Mouse (Mus musculus) Patski (cell line): ENCODE measurements around the gene Ap1s3. TPM values are rescaled to one million over a fixed set of nuclear protein-coding genes. Genes with fewer than 3 reads are reported as not detected.

Source experiments
- ATAC-seq: fragments of 100-300 bp; one replicate; pipeline ENCODE4 v1.8.0; 2021
- CTCF ChIA-PET: fragments of 350-600 bp; sonication (Branson Sonifier 250); formaldehyde crosslinking; loops from one replicate; lab custom pipeline; 2022; ENCODE audit warnings: inconsistent platforms; lab: Charles Lee
- POLR2A ChIA-PET: fragments of 350-600 bp; sonication (Branson Sonifier 250); formaldehyde crosslinking; loops from one replicate; lab custom pipeline; 2022; ENCODE audit warnings: antibody characterized with exemption, inconsistent platforms; lab: Charles Lee
- DNase-seq: peaks from one replicate; pipeline ENCODE4 v3.0.0-alpha.2; 2011; ENCODE audit warnings: low read depth, low spot score
- H3K27me3 ChIP-seq: fragments of 371-371 bp; one replicate; pipeline ENCODE4 v1.5.1; 2021
- CTCF ChIP-seq: fragments of 100-300 bp; IDR thresholded peaks from one replicate; pipeline ENCODE4 v1.5.1; 2021
- in situ Hi-C: fragments of 300-500 bp; cut with MboI; formaldehyde crosslinking; loops from 3 replicates; pipeline ENCODE4 v1.11.1; 2018; ENCODE audit warnings: low pct_unique_long_range_greater_than_20kb, mixed read lengths
- polyA plus RNA-seq: library from polyadenylated mRNA; unstranded; gene quantifications from one replicate; pipeline ENCODE4 v1.2.3, GENCODE M21; 2021

Ap1s3 gene
- polyA plus RNA-seq, 1 experiment from 2014 or later, result 16.3 TPM

DNA sequence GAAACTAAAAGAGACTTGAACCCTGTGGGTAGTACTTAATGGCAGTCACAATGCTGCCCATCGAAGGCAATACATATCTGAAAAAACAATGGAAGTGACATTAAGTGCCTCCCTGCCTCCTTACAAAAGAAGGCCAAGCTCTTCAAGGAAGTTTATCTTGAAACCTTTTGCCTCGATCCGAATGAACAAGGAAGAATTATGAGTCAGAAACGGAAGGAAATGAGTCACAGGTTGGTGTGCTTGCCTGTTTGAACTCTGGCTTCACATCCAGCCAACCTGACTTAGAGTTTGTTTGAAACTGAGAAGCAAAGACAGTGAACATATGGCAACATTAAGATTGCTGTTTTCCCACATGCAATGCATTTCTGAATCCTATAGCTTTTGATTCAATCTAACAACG lies 110.6 kb downstream of the Ap1s3 start:
- DNase-seq, result no peak
- ChIA-PET POLR2A (no interaction called here), CTCF (interaction anchor here (1.1 to 1.6 kb wide), 3 partner anchors 9 to 57 kb away, joined by 3 to 5 read pairs (median 3); no protein-coding TSS in a partner anchor)
- in situ Hi-C loops, result no loop called here
- no peak for TF ChIP-seq CTCF
- no peaks in the 10 kb centered on the region for H3K27me3 ChIP-seq
- ATAC-seq, result no peak

Other genes with a start within 250 kb of the Ap1s3 start
- 4.6 TPM for gene Scg2, start 231.9 kb downstream of the Ap1s3 start, polyA plus RNA-seq
- 40.0 TPM for gene Mrpl44, start 104.0 kb upstream of the Ap1s3 start, polyA plus RNA-seq
- 37.1 TPM for gene Wdfy1, start 104.2 kb upstream of the Ap1s3 start, polyA plus RNA-seq
- gene Serpine2, start 189.2 kb upstream of the Ap1s3 start, polyA plus RNA-seq, result 2.5 TPM